Mouse (Mus musculus): Measurements from ENCODE around the gene Rab40c. TPM values are rescaled to one million over a fixed set of nuclear protein-coding genes. Genes with fewer than 3 reads are reported as not detected.

Rab40c gene
- polyA plus RNA-seq, 1 experiment from 2014 or later, result 49.3 TPM

DNA sequence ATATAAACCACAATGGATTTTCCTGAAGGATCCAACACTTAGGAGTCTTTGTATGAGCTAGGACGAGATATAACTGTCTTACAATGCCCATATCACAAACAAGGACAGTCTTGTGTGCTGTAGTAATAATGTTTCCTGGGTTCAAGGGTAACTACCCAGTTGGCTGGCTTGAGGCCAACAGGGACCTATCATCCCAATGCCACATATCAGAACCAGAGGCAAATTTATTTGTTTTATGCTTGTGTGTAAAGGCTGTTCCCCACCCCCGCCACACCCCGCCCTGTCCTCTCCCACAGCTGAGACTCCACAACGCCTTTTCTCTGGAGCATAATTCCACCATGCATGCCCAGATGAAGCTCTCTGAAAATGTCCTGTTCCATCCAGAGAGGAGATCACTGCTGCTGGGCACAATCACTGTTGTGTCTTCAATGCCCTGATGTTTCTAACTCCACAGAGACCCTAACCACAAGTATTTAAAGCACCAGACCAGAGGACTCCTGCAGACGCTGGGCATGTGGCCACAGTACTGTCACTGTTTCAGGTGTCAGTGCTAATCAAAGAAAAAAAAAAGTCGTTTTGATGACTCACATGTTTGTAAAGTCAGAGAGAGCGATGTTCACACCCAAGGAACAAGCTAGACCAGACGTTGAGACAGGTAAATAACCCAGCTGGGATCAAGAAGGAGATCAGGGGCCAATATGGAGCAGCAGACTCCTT lies 2.4 kb downstream of the Rab40c start:
- 83% methylated on average over 8 of the region's 8 CpGs for WGBS
- Histone ChIP-seq H3K9me3 (no peaks in the 10 kb centered on the region), H3K4me1 (peaks cover 27% of the 10 kb centered on the region), H3K9ac (no peak overlapping the region), H3K27ac (no peak overlapping the region), H3K4me2 (replicated peaks) (0 out of 2 replicates have a peak overlapping the region, but pooled peaks have one; percentile 92), H3K4me3 (no peak overlapping the region), H3K27me3 (replicated peaks) (no peaks in the 10 kb centered on the region), H3K36me3 (peaks cover 3% of the 10 kb centered on the region; the same call in 1 of the 2 replicates)
- no peak for ATAC-seq (ENCODE audit: low FRiP score, low read depth)

DNA sequence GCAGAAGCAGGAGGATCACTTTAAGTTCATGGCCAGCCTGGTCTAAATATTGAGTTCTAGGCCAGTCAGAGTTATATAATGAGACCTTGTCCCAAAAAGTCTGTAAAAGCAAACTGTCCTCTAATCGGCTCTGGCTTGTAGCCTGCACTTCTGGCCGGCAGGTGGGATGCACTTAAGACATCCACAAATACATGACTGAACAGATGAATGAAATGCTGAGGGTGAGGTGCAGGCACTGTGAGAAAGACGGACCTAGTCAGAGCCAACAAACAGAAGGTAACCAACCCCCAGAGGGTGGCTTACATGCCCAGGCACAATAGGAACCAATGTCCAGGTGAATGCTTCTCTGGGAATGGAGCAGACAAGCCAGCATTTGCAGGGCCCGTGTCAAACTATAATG lies 5.2 kb downstream of the Rab40c start:
- Histone ChIP-seq H3K9ac (no peak overlapping the region), H3K27me3 (replicated peaks) (no peaks in the 10 kb centered on the region), H3K9me3 (no peaks in the 10 kb centered on the region), H3K4me3 (no peak overlapping the region), H3K4me1 (peaks cover 24% of the 10 kb centered on the region), H3K36me3 (peaks cover 3% of the 10 kb centered on the region; the same call in 1 of the 2 replicates), H3K4me2 (replicated peaks) (no peak overlapping the region), H3K27ac (no peak overlapping the region)
- WGBS, result 88% methylated on average over 4 of the region's 4 CpGs
- no peak for ATAC-seq (ENCODE audit: low FRiP score, low read depth)

- Histone ChIP-seq H3K27me3 (replicated peaks) (no peaks in the 10 kb centered on the region), H3K4me2 (replicated peaks) (no peak overlapping the region), H3K36me3 (peaks cover 3% of the 10 kb centered on the region; the same call in 1 of the 2 replicates), H3K9me3 (no peaks in the 10 kb centered on the region), H3K4me1 (peaks cover 21% of the 10 kb centered on the region), H3K9ac (no peak overlapping the region), H3K27ac (no peak overlapping the region), H3K4me3 (no peak overlapping the region)
- ATAC-seq (ENCODE audit: low FRiP score, low read depth), result no peak
- WGBS, result 87% methylated on average over 1 of the region's 1 CpGs
Measured at GRCm38 (mm10) chr17:25913877-25914275, 5.7 kb downstream of the Rab40c start.

DNA sequence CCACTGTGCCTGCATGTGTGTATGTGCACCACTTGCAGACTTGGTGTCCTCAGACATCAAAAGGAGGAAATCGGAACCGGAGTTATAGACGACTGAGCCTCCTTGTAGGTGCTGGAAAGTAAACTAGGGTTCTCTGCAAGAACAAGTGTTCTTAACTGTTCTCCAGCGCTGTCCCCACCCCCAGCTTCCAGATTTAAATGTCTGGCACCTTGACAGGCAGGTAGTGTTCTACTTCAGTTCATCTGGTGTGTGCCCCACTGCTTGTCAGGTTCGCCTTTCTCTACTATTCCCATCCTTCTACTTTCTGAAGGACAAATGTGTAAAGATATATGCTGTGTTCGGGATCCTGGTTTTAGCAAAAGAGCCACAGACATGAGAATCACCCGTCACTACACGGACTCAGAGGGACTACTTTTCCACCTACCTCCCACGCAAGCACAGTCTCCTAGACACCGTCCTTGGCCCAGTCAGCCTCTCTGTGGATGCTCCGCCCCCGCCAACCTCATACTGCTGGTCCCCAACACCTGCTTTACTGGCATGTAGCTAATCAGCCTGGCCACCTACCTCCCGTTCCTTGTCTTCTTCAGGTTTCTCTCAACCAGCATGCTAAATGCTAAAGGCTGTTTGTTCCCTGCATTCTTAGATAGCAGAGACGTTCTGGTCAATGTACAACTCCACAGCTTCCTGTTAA lies 6.2 kb downstream of the Rab40c start:
- no peak overlapping the region for H3K4me3 ChIP-seq
- no peak overlapping the region for H3K27ac ChIP-seq
- no peaks in the 10 kb centered on the region for H3K27me3 ChIP-seq (replicated peaks)
- H3K36me3 ChIP-seq, result peaks cover 3% of the 10 kb centered on the region; the same call in 1 of the 2 replicates
- no peaks in the 10 kb centered on the region for H3K9me3 ChIP-seq
- H3K4me2 ChIP-seq (replicated peaks), result no peak overlapping the region
- WGBS, result 89% methylated on average over 14 of the region's 14 CpGs
- peaks cover 16% of the 10 kb centered on the region for H3K4me1 ChIP-seq
- H3K9ac ChIP-seq, result no peak overlapping the region
- no peak for ATAC-seq (ENCODE audit: low FRiP score, low read depth)

GRCm38 (mm10) chr17:25911816-25912215 lies 7.7 kb downstream of the Rab40c start:
- no peak overlapping the region for H3K4me2 ChIP-seq (replicated peaks)
- ATAC-seq (ENCODE audit: low FRiP score, low read depth), result no peak
- 91% methylated on average over 4 of the region's 4 CpGs for WGBS

DNA sequence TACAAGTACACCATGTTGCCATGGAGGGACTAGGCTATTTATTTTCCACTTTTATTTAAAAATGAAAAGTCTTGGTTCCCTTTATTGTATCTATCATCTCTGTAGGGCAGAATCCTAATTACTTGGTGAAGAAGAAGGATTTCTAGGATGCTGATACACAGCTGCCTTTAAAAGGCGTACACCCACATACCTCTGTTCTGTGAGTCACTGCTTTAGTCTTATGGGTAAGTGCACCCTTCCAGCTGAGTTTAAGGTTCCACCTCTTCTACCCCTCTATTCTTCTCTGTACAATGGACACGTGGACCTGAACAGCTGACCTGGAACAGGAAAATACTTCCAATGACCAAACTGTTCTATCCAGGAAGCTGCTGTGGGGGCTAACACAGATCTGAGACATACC lies 11.9 kb downstream of the Rab40c start:
- no peaks in the 10 kb centered on the region for H3K9me3 ChIP-seq
- H3K9ac ChIP-seq, result no peak overlapping the region
- no peak overlapping the region for H3K4me3 ChIP-seq
- H3K4me1 ChIP-seq, result no peaks in the 10 kb centered on the region
- H3K27me3 ChIP-seq (replicated peaks), result no peaks in the 10 kb centered on the region
- WGBS, result 89% methylated on average over 2 of the region's 2 CpGs
- H3K4me2 ChIP-seq (replicated peaks), result no peak overlapping the region
- no peaks in the 10 kb centered on the region for H3K36me3 ChIP-seq
- no peak overlapping the region for H3K27ac ChIP-seq
- no peak for ATAC-seq (ENCODE audit: low FRiP score, low read depth)

More at GRCm38 (mm10) chr17:25911816-25912215, 7.7 kb downstream of the Rab40c start:
- 0 out of 2 replicates have a peak, but pooled peaks cover under 1% of the 10 kb centered on the region for H3K4me1 ChIP-seq
- no peaks in the 10 kb centered on the region for H3K27me3 ChIP-seq (replicated peaks)
- H3K36me3 ChIP-seq, result no peaks in the 10 kb centered on the region; the same call in 1 of the 2 replicates
- no peak overlapping the region for H3K27ac ChIP-seq
- no peak overlapping the region for H3K4me3 ChIP-seq
- H3K9me3 ChIP-seq, result no peaks in the 10 kb centered on the region
- no peak overlapping the region for H3K9ac ChIP-seq

DNA sequence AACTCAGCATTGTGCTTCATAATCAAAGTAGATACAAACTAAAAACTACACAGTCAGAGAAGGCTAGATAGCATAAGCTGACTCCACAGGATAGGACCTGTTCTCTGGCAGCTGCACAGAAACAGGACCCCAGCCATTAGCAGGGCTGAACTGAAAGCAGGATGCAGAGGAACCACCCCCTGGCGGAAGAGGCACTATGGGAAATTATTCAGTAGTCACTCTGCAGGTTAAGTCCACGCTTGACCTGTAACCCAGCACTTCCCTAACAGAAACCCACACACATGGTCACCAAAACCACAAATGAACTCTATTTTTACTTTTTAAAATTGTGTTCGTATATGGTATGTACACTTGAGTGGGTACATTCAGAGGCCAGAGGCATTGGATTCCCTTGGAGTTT lies 16.5 kb downstream of the Rab40c start:
- WGBS, result 91% methylated on average over 3 of the region's 3 CpGs
- no peak overlapping the region for H3K27ac ChIP-seq
- H3K4me3 ChIP-seq, result no peak overlapping the region
- ATAC-seq (ENCODE audit: low FRiP score, low read depth), result no peak
- no peak overlapping the region for H3K4me2 ChIP-seq (replicated peaks)
- H3K9me3 ChIP-seq, result no peaks in the 10 kb centered on the region
- no peaks in the 10 kb centered on the region for H3K4me1 ChIP-seq
- peaks cover 10% of the 10 kb centered on the region for H3K36me3 ChIP-seq
- H3K27me3 ChIP-seq (replicated peaks), result no peaks in the 10 kb centered on the region
- H3K9ac ChIP-seq, result no peak overlapping the region

DNA sequence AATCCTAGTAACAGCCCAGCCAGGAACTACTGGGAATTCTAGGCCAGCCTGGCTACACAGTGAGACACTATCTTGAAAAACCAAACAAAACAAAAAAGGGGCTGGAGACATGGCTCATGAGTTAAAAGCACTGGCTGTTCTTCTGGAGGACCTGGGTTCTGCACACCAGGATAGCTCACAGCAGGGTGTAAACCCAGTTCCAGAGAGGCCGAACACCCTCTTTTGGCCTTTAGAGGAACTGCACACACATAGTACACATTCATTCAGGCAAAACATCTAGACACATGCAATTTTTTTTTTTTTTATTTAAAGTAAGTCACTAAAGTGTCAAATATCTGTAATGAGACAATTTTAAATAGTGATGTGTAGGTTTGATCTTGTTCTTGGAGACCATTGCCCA lies 19.3 kb downstream of the Rab40c start:
- 93% methylated on average over 1 of the region's 1 CpGs for WGBS
- no peaks in the 10 kb centered on the region for H3K4me1 ChIP-seq

GRCm38 (mm10) chr17:25895891-25896290 lies 23.6 kb downstream of the Rab40c start:
- no peak for ATAC-seq (ENCODE audit: low FRiP score, low read depth)
- Histone ChIP-seq H3K9ac (no peak overlapping the region), H3K27me3 (replicated peaks) (no peaks in the 10 kb centered on the region), H3K4me1 (peaks cover 3% of the 10 kb centered on the region; the same call in 1 of the 2 replicates), H3K36me3 (peaks cover 9% of the 10 kb centered on the region), H3K9me3 (no peaks in the 10 kb centered on the region), H3K27ac (no peak overlapping the region), H3K4me3 (no peak overlapping the region), H3K4me2 (replicated peaks) (no peak overlapping the region)
- 73% methylated on average over 12 of the region's 12 CpGs for WGBS

More for the DNA sequence above, 19.3 kb downstream of the Rab40c start:
- H3K4me3 ChIP-seq, result no peak overlapping the region
- H3K9ac ChIP-seq, result no peak overlapping the region
- H3K27me3 ChIP-seq (replicated peaks), result no peaks in the 10 kb centered on the region
- H3K9me3 ChIP-seq, result no peaks in the 10 kb centered on the region
- no peak for ATAC-seq (ENCODE audit: low FRiP score, low read depth)
- no peak overlapping the region for H3K4me2 ChIP-seq (replicated peaks)
- peaks cover 10% of the 10 kb centered on the region for H3K36me3 ChIP-seq
- no peak overlapping the region for H3K27ac ChIP-seq

DNA sequence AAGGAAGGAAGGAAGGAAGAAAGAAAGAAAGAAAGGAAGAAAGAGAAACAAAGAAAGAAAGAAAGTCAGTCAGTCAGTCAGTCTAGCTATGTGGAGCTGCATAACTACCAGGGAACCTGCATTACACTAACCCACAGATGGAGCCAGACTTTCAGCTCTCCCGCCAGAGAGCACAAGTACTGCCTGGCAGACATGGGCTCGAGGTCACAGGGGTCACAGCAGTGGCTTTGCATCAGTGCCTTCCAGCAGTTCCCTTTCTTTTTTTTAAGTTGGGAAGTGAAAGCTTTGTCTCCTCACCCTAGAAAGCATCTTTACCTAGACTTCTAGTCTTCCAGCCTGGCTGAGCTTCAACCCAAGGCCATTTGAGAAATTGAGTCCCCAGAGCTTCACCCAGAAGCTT lies 24.1 kb downstream of the Rab40c start:
- H3K9me3 ChIP-seq, result no peaks in the 10 kb centered on the region
- WGBS, result 38% methylated on average over 2 of the region's 2 CpGs
- no peak overlapping the region for H3K9ac ChIP-seq
- peaks cover 5% of the 10 kb centered on the region for H3K36me3 ChIP-seq
- no peak overlapping the region for H3K27ac ChIP-seq
- no peak overlapping the region for H3K4me3 ChIP-seq
- peaks cover 3% of the 10 kb centered on the region; the same call in 1 of the 2 replicates for H3K4me1 ChIP-seq
- H3K27me3 ChIP-seq (replicated peaks), result no peaks in the 10 kb centered on the region
- H3K4me2 ChIP-seq (replicated peaks), result no peak overlapping the region
- ATAC-seq (ENCODE audit: low FRiP score, low read depth), result no peak

DNA sequence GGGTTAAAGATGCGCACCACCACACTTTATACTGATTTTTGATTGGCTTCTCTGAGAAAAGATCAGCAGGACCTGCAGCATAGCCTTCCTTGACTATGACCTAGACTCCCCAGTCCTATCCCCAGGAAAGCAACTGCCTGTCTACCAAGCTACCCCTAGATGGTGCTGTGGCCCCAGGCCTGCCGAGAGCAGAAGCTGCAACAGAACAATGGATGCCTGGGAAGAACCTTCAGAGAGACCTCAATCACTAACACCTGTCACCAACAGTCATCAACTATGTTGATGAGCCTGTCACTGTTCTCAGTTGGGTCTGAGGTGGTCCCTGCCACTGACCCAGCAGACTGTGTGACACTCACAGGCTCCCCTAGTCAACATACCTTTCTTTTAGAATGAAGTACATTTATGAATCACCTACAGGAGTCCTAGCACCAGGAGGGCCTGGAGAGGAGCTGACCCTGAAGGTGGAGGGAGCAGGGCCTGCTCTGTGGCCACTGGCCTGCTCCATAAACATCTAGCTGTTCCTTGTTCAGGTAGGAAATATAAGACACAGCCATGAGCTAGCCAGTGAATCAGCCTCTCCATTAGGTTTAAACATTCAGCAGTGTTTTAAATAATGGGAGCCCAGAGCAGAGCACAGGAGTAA lies 25.4 kb downstream of the Rab40c start:
- ATAC-seq (ENCODE audit: low FRiP score, low read depth), result peak; percentile 37; the same call in 1 of the 2 replicates
- 35% methylated on average over 2 of the region's 2 CpGs for WGBS
- peaks cover 12% of the 10 kb centered on the region for H3K36me3 ChIP-seq
- H3K9me3 ChIP-seq, result no peaks in the 10 kb centered on the region
- H3K27ac ChIP-seq, result no peak overlapping the region; the same call in 1 of the 2 replicates
- peaks cover 3% of the 10 kb centered on the region; the same call in 1 of the 2 replicates for H3K4me1 ChIP-seq
- H3K9ac ChIP-seq, result no peak overlapping the region
- H3K4me2 ChIP-seq (replicated peaks), result no peak overlapping the region
- no peaks in the 10 kb centered on the region for H3K27me3 ChIP-seq (replicated peaks)
- H3K4me3 ChIP-seq, result no peak overlapping the region

GRCm38 (mm10) chr17:25888837-25889236 lies 30.7 kb downstream of the Rab40c start:
- H3K4me3 ChIP-seq, result no peak overlapping the region
- H3K4me2 ChIP-seq (replicated peaks), result no peak overlapping the region
- no peaks in the 10 kb centered on the region for H3K27me3 ChIP-seq (replicated peaks)
- H3K4me1 ChIP-seq, result 0 out of 2 replicates have a peak, but pooled peaks cover 3% of the 10 kb centered on the region
- H3K9me3 ChIP-seq, result no peaks in the 10 kb centered on the region
- 85% methylated on average over 3 of the region's 3 CpGs for WGBS
- ATAC-seq (ENCODE audit: low FRiP score, low read depth), result no peak
- no peak overlapping the region for H3K9ac ChIP-seq
- H3K27ac ChIP-seq, result no peak overlapping the region
- H3K36me3 ChIP-seq, result peaks cover 37% of the 10 kb centered on the region

Measured in neural tube, embryonic 12.5 days (tissue).